Mouse (Mus musculus) CD4-positive, CD25-positive, alpha-beta regulatory T cell, adult 4 months (primary cell): ENCODE data around the gene Rab31. TPM values are rescaled to one million over a fixed set of nuclear protein-coding genes. Genes with fewer than 3 reads are reported as not detected.

Source experiments
- ATAC-seq: one replicate; pipeline ENCODE4 v1.8.0; 2017
- polyA plus RNA-seq, 2 experiments: library from polyadenylated mRNA; unstranded; fragments of 100-300 nt; shearing (Covaris generic); gene quantifications; one replicate each; pipeline ENCODE4 v1.2.1; 2017

Rab31 gene
- polyA plus RNA-seq, 2 experiments from 2014 or later: 3.3 to 4.2 TPM

GRCm38 (mm10) chr17:65737175-65737574, 35.4 kb downstream of the Rab31 start:
- no peak for ATAC-seq

- no peak for ATAC-seq
These were observed 37.5 kb downstream of the Rab31 start for GRCm38 (mm10) chr17:65735088-65735487.

- ATAC-seq: no peak
These were observed 39.9 kb downstream of the Rab31 start for GRCm38 (mm10) chr17:65732666-65733065.

GRCm38 (mm10) chr17:65731710-65732109, 40.8 kb downstream of the Rab31 start:
- no peak for ATAC-seq

- no peak for ATAC-seq
These were observed 42.4 kb downstream of the Rab31 start for GRCm38 (mm10) chr17:65729945-65730741.

- ATAC-seq: no peak
These were observed 45.8 kb downstream of the Rab31 start for GRCm38 (mm10) chr17:65726755-65727154.

GRCm38 (mm10) chr17:65726274-65726673, 46.3 kb downstream of the Rab31 start:
- ATAC-seq: no peak

GRCm38 (mm10) chr17:65725814-65726213, 46.7 kb downstream of the Rab31 start:
- no peak for ATAC-seq

- no peak for ATAC-seq
These were observed 47.2 kb downstream of the Rab31 start for GRCm38 (mm10) chr17:65725381-65725780.

- peak; percentile 86 for ATAC-seq
These were observed 48.3 kb downstream of the Rab31 start for GRCm38 (mm10) chr17:65724254-65724653.

- peak; percentile 15 for ATAC-seq
These were observed 48.9 kb downstream of the Rab31 start for GRCm38 (mm10) chr17:65723633-65724032.

GRCm38 (mm10) chr17:65721330-65721729, 51.2 kb downstream of the Rab31 start:
- ATAC-seq: no peak

GRCm38 (mm10) chr17:65719826-65720225, 52.7 kb downstream of the Rab31 start:
- no peak for ATAC-seq

- no peak for ATAC-seq
These were observed 54.0 kb downstream of the Rab31 start for GRCm38 (mm10) chr17:65718578-65718977.

- no peak for ATAC-seq
These were observed 54.8 kb downstream of the Rab31 start for GRCm38 (mm10) chr17:65717658-65718199.

- ATAC-seq: no peak
These were observed 58.5 kb downstream of the Rab31 start for GRCm38 (mm10) chr17:65714060-65714459.

- no peak for ATAC-seq
These were observed 59.6 kb downstream of the Rab31 start for GRCm38 (mm10) chr17:65712861-65713535.

GRCm38 (mm10) chr17:65711779-65712178, 60.8 kb downstream of the Rab31 start:
- no peak for ATAC-seq

- ATAC-seq: no peak
These were observed 62.0 kb downstream of the Rab31 start for GRCm38 (mm10) chr17:65710576-65710975.

- ATAC-seq: no peak
These were observed 66.3 kb downstream of the Rab31 start for GRCm38 (mm10) chr17:65706220-65706619.

- ATAC-seq: no peak
These were observed 68.8 kb downstream of the Rab31 start for GRCm38 (mm10) chr17:65703527-65704391.

- no peak for ATAC-seq
These were observed 70.6 kb downstream of the Rab31 start for GRCm38 (mm10) chr17:65701797-65702566.
